Mouse (Mus musculus) megakaryocyte, embryonic 14.5 days (primary cell): ENCODE data around the gene Serpinb2.

ENCODE experiments used
- FLI1 ChIP-seq: IDR thresholded peaks from 2 replicates; pipeline ENCODE4 v1.6.1; 2012; ENCODE audit warnings: low read length, inconsistent platforms, mixed read lengths
- GATA1 ChIP-seq: IDR thresholded peaks from 3 replicates; pipeline ENCODE4 v1.6.1; 2012; ENCODE audit warnings: mixed read lengths, low read length, inconsistent platforms, borderline replicate concordance

- TF ChIP-seq GATA1 (peak; percentile 79; the same call in 1 of the 3 replicates), FLI1 (no peak)
These were observed at the start of gene Serpinb2 for GRCm38 (mm10) chr1:107511252-107511651.
